Mouse (Mus musculus) left cerebral cortex, adult 18-20 months (tissue): ENCODE measurements around the gene Polr3h. TPM values are rescaled to one million over a fixed set of nuclear protein-coding genes. Genes with fewer than 3 reads are reported as not detected.
A peak's percentile ranks its signal among the peaks of the same experiment; 100 is the strongest.

Experiments
- DNase-seq, 2 experiments: peaks; one replicate each; pipeline ENCODE4 v3.0.0; 2021 to 2022; ENCODE audit warnings: low spot score in 2 of 2, mixed read lengths in 1 of 2
- total RNA-seq, 2 experiments: library from RNA; stranded (reverse); gene quantifications; 2 replicates each; pipeline ENCODE4 v1.2.3; 2021

Polr3h gene
- total RNA-seq, 2 experiments from 2014 or later, result 50.9 to 52.1 TPM

DNA sequence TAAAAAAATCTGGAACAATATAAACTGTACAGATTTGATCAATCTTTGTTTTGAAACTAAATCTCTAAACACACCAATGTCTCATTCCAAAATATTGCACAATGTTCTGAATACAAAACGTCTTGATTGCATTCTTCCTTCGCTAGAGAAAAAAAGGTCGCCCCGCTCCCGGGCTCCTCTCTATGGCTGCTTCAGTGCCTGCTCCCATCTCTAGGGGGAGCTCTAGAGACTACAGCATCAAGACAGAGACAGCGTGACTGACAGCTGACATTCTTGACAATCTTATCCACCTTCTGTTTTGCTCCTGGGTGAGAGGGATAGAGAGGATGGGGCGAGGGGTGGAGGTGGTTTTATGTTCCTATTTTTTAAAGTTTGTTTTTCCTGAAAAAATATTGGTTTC, 77.7 kb downstream of the Polr3h start:
- peak; percentile 39 to 54 for DNase-seq

DNA sequence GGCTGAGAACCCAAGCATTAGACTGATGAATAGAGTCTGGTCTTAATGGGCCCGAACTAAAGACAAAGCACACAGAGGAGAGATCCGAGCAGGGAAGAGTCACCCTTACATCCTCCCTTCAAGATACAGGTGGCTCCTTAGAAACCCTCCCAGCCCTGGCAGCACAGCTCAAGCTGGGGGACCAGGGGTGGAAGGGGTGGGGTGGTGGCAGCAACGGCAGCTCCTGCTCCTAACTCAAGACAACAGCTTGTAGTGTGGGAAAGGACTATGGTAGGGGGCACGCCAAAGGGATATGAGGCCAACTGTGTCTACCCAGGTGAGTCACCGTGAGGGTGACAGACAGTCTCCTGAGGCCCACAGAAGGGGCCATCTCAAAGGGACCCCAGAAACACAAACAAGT, 78.2 kb downstream of the Polr3h start:
- DNase-seq, result no peak

- DNase-seq, result no peak
Measured at GRCm38 (mm10) chr15:81847161-81847560, 78.9 kb downstream of the Polr3h start.

DNA sequence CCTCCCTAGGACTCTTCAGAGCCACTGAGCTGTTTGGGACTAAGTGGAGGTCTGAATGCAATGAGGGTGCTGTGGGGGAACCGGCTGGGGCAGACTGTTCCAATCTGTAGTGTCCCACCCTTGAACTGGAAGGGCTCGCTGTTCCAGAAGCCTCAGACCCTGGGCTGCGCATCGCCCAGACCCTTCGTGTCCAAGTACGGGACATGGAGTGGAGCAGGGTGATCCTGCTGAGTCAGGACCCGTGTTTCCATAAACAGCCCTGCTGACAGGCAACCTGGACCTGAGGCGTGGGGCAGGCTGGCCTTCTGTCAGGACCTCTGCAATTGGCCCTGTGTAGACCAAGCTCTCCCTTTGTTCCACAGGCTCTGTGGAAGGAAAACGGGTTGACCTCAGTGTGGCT, 79.3 kb downstream of the Polr3h start:
- no peak for DNase-seq

- DNase-seq, result no peak
Measured at GRCm38 (mm10) chr15:81845724-81846123, 80.3 kb downstream of the Polr3h start.

GRCm38 (mm10) chr15:81845033-81845625, 80.9 kb downstream of the Polr3h start:
- no peak for DNase-seq

DNA sequence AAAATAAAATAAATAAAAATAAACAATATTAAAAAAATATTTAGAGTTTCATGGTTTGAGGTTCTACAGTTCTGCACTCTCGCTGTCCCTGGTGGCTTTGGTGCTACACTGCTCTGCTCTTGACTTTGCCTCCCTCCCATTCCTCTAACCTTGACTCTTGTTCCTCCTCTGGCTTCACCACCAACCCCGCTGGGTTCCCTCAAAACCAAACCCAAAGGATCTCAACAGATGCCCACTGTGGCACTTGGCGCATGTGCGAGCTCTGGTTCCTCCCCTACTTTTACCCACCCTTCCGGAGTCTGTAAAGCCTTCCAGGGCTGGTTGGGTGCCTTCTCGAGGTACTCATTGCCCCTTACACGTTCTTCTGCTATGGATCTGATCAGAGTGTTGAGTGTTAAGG, 83.8 kb downstream of the Polr3h start:
- DNase-seq, result no peak

- no peak for DNase-seq
Measured at GRCm38 (mm10) chr15:81840306-81840705, 85.7 kb downstream of the Polr3h start.

- DNase-seq, result peak; percentile 62 to 69
Measured at GRCm38 (mm10) chr15:81839634-81840033, 86.4 kb downstream of the Polr3h start.

- DNase-seq, result no peak
Measured at GRCm38 (mm10) chr15:81838554-81839235, 87.3 kb downstream of the Polr3h start.

Other genes with a start within 250 kb of the Polr3h start
- 10 to 100 TPM; 11.5 to 12.3 TPM for gene Chadl, start 229.0 kb downstream of the Polr3h start, total RNA-seq
- gene Zc3h7b, start 181.2 kb downstream of the Polr3h start, total RNA-seq, result 100 to 1,000 TPM; 163 to 181 TPM
- gene Rangap1, start 180.7 kb downstream of the Polr3h start, total RNA-seq, result 100 to 1,000 TPM; 224 to 240 TPM
- gene Tef, start 123.8 kb downstream of the Polr3h start, total RNA-seq, result 100 to 1,000 TPM; 226 to 245 TPM
- 10 to 100 TPM; 33.6 to 36.7 TPM for gene Tob2, start 67.4 kb downstream of the Polr3h start, total RNA-seq
- 10 to 100 TPM; 32.5 to 35.0 TPM for gene Phf5a, start 54.3 kb downstream of the Polr3h start, total RNA-seq
- gene Aco2, start 53.9 kb downstream of the Polr3h start, total RNA-seq, result 100 to 1,000 TPM; 414 to 429 TPM
- gene Csdc2, start 10.5 kb upstream of the Polr3h start, total RNA-seq, result 10 to 100 TPM; 80.7 to 90.7 TPM
- 100 to 1,000 TPM; 201 TPM for gene Pmm1, start 34.7 kb upstream of the Polr3h start, total RNA-seq
- gene 1700029P11Rik, start 54.3 kb upstream of the Polr3h start, total RNA-seq, result not detected
- 10 to 100 TPM; 19.9 to 22.2 TPM for gene Xrcc6, start 61.6 kb upstream of the Polr3h start, total RNA-seq
- gene Desi1, start 107.6 kb upstream of the Polr3h start, total RNA-seq, result 10 to 100 TPM; 83.4 to 85.2 TPM
- 100 to 1,000 TPM; 117 to 125 TPM for gene Snu13, start 121.4 kb upstream of the Polr3h start, total RNA-seq
- gene 4930407I10Rik, start 132.9 kb upstream of the Polr3h start, total RNA-seq, result not detected
- gene Mei1, start 143.8 kb upstream of the Polr3h start, total RNA-seq, result 1 to 10 TPM; 3.7 to 4.0 TPM
- 10 to 100 TPM; 11.1 to 12.6 TPM for gene Ccdc134, start 201.7 kb upstream of the Polr3h start, total RNA-seq
- 100 to 1,000 TPM; 213 to 223 TPM for gene Srebf2, start 220.9 kb upstream of the Polr3h start, total RNA-seq